Mouse (Mus musculus) bone marrow, adult 2 months (tissue): ENCODE measurements around the gene Casp9.

ENCODE experiments used
- CTCF ChIP-seq: fragments of 200-500 bp; IDR thresholded peaks from 2 replicates; pipeline ENCODE4 v1.5.1; 2011; ENCODE audit warnings: low read length, control low read depth; ENCODE audit not compliant: control insufficient read depth, insufficient read depth
- POLR2A ChIP-seq: fragments of 200-500 bp; IDR thresholded peaks from 2 replicates; pipeline ENCODE4 v1.6.1; 2011; ENCODE audit warnings: low read depth, mild to moderate bottlenecking, control low read depth, low read length, borderline replicate concordance; ENCODE audit not compliant: control insufficient read depth

DNA sequence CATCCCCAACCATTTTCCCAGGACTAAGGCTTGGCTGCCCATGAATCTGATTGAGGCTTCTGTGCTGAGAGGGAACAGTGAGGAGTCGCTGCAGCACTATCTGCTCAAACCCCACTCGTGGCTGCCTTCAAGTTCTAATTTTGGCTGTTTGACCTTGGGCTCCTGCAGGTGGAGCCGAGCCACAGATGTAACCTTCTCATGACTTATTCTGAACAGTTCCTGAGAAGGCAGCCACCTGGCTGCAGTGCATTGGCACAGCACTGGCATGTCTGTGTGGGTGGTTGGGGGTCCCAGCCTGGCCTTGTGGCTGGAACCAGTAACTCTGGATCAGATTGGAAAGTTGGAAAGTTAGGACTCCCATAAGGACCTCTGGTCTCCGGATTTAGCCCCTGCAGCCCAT, 34.8 kb downstream of the Casp9 start:
- TF ChIP-seq POLR2A, result no peak
- no peak for TF ChIP-seq CTCF
